Mouse (Mus musculus) frontal cortex, adult 2 months (tissue): ENCODE results near the gene Tmem238l. TPM values are rescaled to one million over a fixed set of nuclear protein-coding genes. Genes with fewer than 3 reads are reported as not detected.

Experiments
- DNase-seq, 2 experiments: peaks; one replicate each; pipeline ENCODE4 v3.0.0; 2022; ENCODE audit warnings: low spot score in 1 of 2; ENCODE audit errors: extremely low spot score in 1 of 2
- polyA plus RNA-seq: library from polyadenylated mRNA; depleted of rRNA; stranded (reverse); fragments of >200 nt; gene quantifications from 2 replicates; pipeline ENCODE4 v1.2.3, GENCODE M21; 2012

The Tmem238l gene
- polyA plus RNA-seq, 1 experiment, result not detected

GRCm38 (mm10) chr11:66975606-66976330, 19.3 kb downstream of the Tmem238l start:
- DNase-seq, result no peak

- DNase-seq, result no peak
Observed at GRCm38 (mm10) chr11:66981336-66982115, 25.1 kb downstream of the Tmem238l start.

GRCm38 (mm10) chr11:66982794-66983193, 26.4 kb downstream of the Tmem238l start:
- no peak for DNase-seq

- no peak for DNase-seq
Observed at GRCm38 (mm10) chr11:66983422-66984164, 27.2 kb downstream of the Tmem238l start.

GRCm38 (mm10) chr11:66984165-66985135, 28.0 kb downstream of the Tmem238l start:
- DNase-seq, result peak in 1 of 2 experiments; percentile 87

GRCm38 (mm10) chr11:66985136-66985702, 28.8 kb downstream of the Tmem238l start:
- DNase-seq, result no peak

- peak in 1 of 2 experiments; percentile 19 for DNase-seq
Observed at GRCm38 (mm10) chr11:66992150-66992549, 35.7 kb downstream of the Tmem238l start.

- no peak for DNase-seq
Observed at GRCm38 (mm10) chr11:66993674-66994073, 37.2 kb downstream of the Tmem238l start.

- DNase-seq, result no peak
Observed at GRCm38 (mm10) chr11:66996446-66996845, 40.0 kb downstream of the Tmem238l start.

GRCm38 (mm10) chr11:66998467-66999403, 42.3 kb downstream of the Tmem238l start:
- DNase-seq, result peak in 1 of 2 experiments; percentile 53

GRCm38 (mm10) chr11:67000671-67001070, 44.2 kb downstream of the Tmem238l start:
- no peak for DNase-seq

GRCm38 (mm10) chr11:67001717-67002116, 45.3 kb downstream of the Tmem238l start:
- DNase-seq, result no peak

GRCm38 (mm10) chr11:67002911-67003310, 46.5 kb downstream of the Tmem238l start:
- no peak for DNase-seq

- DNase-seq, result no peak
Observed at GRCm38 (mm10) chr11:67007961-67008360, 51.5 kb downstream of the Tmem238l start.

- DNase-seq, result no peak
Observed at GRCm38 (mm10) chr11:67008528-67008927, 52.1 kb downstream of the Tmem238l start.

GRCm38 (mm10) chr11:67010430-67010829, 54.0 kb downstream of the Tmem238l start:
- DNase-seq, result peak in 1 of 2 experiments; percentile 35

- DNase-seq, result no peak
Observed at GRCm38 (mm10) chr11:67011635-67012034, 55.2 kb downstream of the Tmem238l start.
